Mouse (Mus musculus): ENCODE data around the gene Pls1.

Pls1 gene

GRCm38 (mm10) chr9:95704078-95704477 is 141.0 kb downstream of the Pls1 start:
- no peak for DNase-seq (ENCODE audit: low read depth)

All from induced T-regulatory cell, adult 2 months (primary cell).